Mouse (Mus musculus) neural tube, embryonic 10.5 days (tissue): Measurements from ENCODE around the gene Hoxc6.

ENCODE experiments used
- DNase-seq: peaks from one replicate; pipeline ENCODE4 v3.0.0-alpha.2; 2017; ENCODE audit warnings: low spot score; ENCODE audit errors: extremely low spot score

Hoxc6 gene

GRCm38 (mm10) chr15:103011928-103012486 lies 13.9 kb downstream of the Hoxc6 start:
- peak; percentile 80 for DNase-seq

DNA sequence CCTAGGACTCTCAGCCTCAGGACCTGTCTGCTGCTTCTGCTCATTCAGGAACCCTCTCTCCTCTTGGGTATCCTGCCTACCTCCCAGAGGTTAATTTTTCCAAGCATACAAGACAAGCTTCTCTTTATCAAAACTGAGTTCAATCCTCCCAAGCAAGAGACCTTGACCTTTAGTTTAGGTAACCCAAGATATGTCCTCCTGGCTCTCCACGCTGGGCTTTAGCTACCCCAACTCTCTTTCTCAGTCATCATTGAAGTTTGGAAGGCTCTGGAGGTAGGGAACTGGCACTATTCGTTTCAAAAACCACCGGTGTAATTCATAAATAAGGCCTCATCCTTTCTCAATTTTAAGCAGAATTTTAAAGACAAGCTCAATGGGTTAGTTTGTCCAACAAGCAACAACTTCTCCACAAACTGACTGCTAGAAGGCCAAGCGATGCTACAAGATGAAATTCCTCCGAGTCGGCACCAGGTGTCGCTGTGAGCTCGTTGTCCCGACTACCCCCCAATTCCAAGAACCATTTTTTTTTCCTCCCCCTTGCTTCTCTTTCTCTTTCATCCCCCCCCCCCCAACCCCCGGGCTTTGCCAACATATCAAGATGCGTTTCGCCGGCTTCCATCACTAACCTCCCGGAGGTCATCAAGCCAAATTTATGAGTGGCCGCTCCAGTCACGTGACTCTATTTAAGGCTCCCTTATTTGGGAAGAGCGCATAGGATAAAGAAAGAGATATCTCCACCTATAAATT lies 15.4 kb downstream of the Hoxc6 start:
- DNase-seq, result peak; percentile 77

DNA sequence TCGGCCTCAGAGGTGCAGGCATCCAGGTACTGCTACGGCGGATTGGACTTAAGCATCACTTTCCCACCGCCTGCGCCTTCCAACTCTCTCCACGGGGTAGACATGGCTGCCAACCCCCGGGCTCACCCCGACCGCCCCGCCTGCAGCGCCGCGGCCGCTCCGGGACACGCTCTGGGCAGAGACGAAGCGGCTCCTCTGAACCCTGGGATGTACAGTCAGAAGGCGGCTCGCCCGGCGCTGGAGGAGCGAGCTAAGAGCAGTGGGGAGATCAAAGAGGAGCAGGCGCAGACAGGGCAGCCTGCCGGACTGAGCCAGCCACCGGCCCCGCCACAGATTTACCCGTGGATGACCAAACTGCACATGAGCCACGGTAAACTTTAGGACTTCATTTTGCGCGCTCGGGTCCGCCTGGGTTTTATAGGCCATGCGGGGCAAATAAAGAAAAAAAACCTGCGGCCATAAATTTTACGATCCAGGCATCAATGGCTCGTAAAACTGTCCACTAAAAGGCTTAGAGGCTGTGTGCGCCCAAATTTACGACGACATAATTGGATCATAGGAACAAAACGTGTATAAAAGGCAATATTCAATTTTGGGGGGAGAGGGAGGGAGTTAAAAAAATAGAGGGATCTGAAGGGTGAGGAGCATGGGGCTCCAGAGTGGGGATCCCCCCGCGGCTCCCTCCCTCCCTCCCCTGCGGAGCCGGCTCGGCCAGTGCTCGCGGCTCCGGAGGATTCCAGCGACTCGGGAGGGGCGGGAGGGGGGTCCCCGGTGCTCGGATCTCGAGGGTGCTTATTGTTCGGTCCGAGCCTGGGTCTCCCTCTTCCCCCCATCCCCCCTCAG lies 16.3 kb downstream of the Hoxc6 start:
- DNase-seq, result peak; percentile 87

GRCm38 (mm10) chr15:103015009-103015399 lies 16.9 kb downstream of the Hoxc6 start:
- DNase-seq, result peak; percentile 80

DNA sequence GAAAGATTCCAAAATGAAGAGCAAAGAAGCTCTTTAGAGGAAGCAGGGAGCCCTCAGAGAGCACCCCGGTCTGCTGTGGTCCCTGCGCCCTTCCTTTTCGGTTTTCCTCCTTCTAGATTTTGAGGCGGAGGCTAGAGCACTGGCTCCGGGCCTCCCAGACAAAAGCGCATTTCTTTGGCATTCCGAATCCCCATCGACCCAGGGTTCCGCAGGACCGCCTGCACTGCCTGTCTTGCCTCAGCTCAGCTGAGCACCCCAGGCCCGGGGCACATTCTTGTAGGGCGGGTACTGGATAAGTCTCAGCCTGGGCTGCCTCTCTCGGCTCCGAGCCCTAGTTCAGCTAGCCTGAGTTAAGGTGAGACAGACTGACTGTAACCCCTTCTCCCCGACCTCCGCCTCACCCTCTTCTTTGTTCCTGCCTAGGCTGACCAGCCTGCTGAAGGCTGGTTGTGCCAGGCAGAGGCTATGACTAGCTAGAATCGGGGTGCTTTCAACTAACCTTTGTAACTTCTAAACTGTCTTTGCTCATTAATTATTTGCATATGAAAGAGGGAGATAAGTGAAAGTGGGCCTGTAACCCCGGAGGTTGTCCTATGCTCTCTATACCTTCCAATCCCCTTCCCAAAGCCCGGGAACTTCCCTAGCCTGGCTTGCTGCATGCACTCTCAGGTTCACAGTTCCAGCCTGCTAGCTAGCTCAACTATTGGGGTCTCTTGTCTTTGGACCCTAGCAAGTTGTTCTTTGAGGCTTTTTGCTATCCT lies 17.5 kb downstream of the Hoxc6 start:
- DNase-seq, result no peak

DNA sequence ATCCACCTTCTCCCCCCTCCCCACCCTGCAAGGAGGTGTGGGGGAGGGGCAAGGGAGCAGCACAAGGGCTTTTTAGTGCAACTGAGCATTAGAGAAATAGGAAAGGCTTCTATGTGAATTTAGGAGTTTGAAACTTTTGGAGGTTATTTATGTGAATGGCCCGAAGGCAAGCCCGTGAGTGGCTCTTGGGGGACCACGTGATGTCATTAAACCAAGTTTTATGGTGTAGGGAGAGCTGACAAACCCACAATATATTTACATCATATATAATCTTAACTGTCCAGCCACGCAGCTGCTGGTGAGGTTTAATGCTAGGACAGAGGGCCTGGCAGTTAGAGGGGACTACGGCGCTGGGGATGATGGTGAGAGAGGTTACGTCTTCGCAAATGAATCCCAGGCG lies 20.6 kb downstream of the Hoxc6 start, which contains the start of gene Hoxc4:
TSS of gene Hoxc4 (plus strand) at position 299 of the 400 bp plus-strand sequence.
- no peak for DNase-seq

GRCm38 (mm10) chr15:103020899-103021418 lies 22.9 kb downstream of the Hoxc6 start:
- no peak for DNase-seq

GRCm38 (mm10) chr15:103021544-103021943 lies 23.5 kb downstream of the Hoxc6 start:
- DNase-seq, result no peak

GRCm38 (mm10) chr15:103024131-103024530 lies 26.1 kb downstream of the Hoxc6 start:
- DNase-seq, result no peak

DNA sequence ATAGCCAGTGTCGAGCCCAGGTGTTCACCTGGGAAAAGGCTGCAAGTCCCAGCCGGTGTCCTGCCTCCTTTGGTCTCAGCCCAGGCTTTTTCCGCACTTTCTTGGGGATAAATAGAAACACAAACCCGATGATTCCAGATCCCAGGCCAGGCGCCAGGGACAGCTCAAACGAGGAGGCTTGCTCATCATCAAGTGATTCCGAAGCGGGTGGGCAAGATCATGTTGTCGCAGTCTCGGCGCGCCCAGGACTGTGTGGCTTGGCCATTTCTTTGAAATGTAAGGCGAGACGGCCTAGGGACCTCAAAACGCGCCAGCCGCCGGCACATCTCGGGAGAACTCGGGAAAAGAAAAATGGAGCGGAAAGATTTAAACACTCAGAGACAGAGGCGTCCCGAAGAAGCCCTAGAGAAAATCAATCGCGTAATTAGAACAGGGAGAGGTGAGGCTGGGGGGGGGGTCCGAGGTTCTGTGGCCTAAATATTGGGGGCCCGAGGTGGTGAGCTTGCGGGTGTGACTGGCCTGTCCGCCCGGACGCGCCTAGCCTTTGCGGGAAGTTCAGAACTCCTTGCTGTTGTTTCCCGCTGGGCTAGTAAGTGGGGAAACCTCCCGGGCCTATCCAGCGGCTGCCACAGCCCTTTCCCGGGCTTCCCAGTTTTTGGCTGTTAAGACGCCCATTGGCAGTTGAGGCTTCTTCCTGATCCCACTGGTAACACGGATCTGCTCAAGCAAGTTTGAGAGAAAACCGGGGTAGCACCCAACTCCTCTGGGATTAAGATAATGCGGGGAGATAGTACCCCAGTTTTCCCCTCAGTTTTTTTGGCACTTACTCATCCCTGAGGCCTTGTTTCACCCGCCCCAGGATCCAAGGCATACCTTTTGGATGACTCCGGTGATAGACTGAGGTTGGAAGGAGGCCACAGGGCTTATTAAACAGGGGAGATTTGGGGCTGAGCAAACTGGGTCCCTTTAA lies 29.5 kb downstream of the Hoxc6 start:
- DNase-seq, result peak; percentile 70

- DNase-seq, result peak; percentile 52
Measured at GRCm38 (mm10) chr15:103028916-103029512, 31.0 kb downstream of the Hoxc6 start.

GRCm38 (mm10) chr15:103030142-103030541 lies 32.1 kb downstream of the Hoxc6 start:
- DNase-seq, result peak; percentile 62

- peak; percentile 61 for DNase-seq
Measured at GRCm38 (mm10) chr15:103032167-103032566, 34.1 kb downstream of the Hoxc6 start.

GRCm38 (mm10) chr15:103032646-103033575 lies 34.9 kb downstream of the Hoxc6 start:
- peak; percentile 75 for DNase-seq

- DNase-seq, result peak; percentile 60
Measured at GRCm38 (mm10) chr15:103034043-103034806, 36.2 kb downstream of the Hoxc6 start.

- peak; percentile 77 for DNase-seq
Measured at GRCm38 (mm10) chr15:103034807-103035547, 36.9 kb downstream of the Hoxc6 start.

GRCm38 (mm10) chr15:103035548-103035881 lies 37.5 kb downstream of the Hoxc6 start:
- DNase-seq, result peak; percentile 66
